Mouse (Mus musculus): ENCODE results near the gene Pop4. TPM values are rescaled to one million over a fixed set of nuclear protein-coding genes. Genes with fewer than 3 reads are reported as not detected.
A peak's percentile ranks its signal among the peaks of the same experiment; 100 is the strongest.

Pop4 gene
- polyA plus RNA-seq, 1 experiment from 2014 or later = 47.0 TPM

DNA sequence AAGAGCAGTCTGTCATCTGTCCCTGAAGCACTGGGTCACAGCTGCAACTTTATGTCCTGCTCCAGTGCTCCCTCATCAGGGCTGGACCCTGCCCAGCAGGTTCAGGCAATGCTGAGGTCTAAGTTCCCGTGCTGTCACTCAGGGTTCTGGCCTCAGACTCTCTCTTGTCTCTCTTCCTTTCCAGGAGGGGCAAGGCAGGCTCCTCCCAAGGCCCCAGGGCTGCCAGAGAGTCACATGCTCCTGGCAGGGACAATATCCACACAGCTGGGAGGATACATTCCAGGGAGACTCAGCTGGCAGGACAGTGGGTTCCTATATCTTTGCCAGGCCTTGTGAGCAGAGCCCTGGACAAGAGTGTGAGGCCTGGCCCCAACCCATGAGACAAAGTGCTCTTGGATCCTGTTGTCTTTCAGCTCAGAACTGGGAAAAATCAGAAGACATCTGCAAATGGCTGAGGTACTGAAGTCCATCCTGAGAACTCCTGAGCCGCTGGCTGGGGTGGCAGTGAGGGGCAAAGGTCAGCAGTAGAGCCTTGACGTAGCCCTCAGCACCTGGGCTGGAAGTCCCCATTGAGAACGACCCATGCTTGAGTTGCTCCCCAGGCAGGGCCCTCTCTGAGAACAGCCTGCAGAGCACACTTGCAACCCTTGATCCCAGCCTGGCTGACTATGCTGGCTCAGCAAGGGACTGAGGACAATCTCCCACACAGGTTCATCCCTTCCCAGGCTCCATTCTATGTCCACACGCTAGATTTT lies 53.6 kb downstream of the Pop4 start:
- H3K9ac ChIP-seq = no peak overlapping the region
- no peak overlapping the region for H3K4me2 ChIP-seq (replicated peaks)
- ATAC-seq = peak; percentile 94
- peak overlapping the region; percentile 58 for H3K27ac ChIP-seq
- H3K27me3 ChIP-seq (replicated peaks) = no peaks in the 10 kb centered on the region
- no peaks in the 10 kb centered on the region for H3K4me1 ChIP-seq (replicated peaks)
- no peaks in the 10 kb centered on the region for H3K36me3 ChIP-seq
- H3K9me3 ChIP-seq = no peaks in the 10 kb centered on the region
- WGBS = 51% methylated on average over 5 of the region's 5 CpGs
- H3K4me3 ChIP-seq (replicated peaks) = no peak overlapping the region

GRCm38 (mm10) chr7:38215697-38216096 lies 55.5 kb downstream of the Pop4 start:
- no peak overlapping the region for H3K27ac ChIP-seq
- no peak overlapping the region for H3K4me3 ChIP-seq (replicated peaks)
- no peaks in the 10 kb centered on the region for H3K9me3 ChIP-seq
- no peak for ATAC-seq
- H3K4me1 ChIP-seq (replicated peaks) = no peaks in the 10 kb centered on the region
- 91% methylated on average over 6 of the region's 6 CpGs for WGBS
- H3K9ac ChIP-seq = no peak overlapping the region
- H3K4me2 ChIP-seq (replicated peaks) = no peak overlapping the region
- no peaks in the 10 kb centered on the region for H3K36me3 ChIP-seq
- H3K27me3 ChIP-seq (replicated peaks) = no peaks in the 10 kb centered on the region

DNA sequence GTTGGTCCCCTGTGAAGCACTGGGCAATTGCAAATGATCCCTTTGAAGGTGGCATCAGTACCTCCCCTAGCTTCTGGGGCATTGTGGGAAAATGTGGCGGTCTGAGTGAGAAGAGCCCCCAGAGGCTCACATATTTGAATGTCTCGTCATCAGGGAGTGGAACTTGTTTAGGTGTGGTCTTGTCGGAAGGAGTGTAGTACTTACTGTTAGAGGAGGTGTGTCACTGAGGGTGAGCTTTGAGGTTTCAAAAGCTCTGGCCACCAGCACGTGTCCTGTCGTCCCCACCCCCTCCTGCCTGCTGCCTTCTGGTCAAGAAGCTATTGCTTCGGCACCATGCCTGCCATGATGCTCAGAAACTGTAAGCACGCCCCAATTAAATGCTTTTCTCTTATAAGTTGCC lies 55.9 kb downstream of the Pop4 start:
- Histone ChIP-seq H3K4me3 (replicated peaks) (no peak overlapping the region), H3K27me3 (replicated peaks) (no peaks in the 10 kb centered on the region), H3K4me1 (replicated peaks) (no peaks in the 10 kb centered on the region), H3K9me3 (no peaks in the 10 kb centered on the region), H3K27ac (no peak overlapping the region), H3K4me2 (replicated peaks) (no peak overlapping the region), H3K36me3 (no peaks in the 10 kb centered on the region), H3K9ac (no peak overlapping the region)
- ATAC-seq = no peak
- WGBS = 72% methylated on average over 7 of the region's 7 CpGs

DNA sequence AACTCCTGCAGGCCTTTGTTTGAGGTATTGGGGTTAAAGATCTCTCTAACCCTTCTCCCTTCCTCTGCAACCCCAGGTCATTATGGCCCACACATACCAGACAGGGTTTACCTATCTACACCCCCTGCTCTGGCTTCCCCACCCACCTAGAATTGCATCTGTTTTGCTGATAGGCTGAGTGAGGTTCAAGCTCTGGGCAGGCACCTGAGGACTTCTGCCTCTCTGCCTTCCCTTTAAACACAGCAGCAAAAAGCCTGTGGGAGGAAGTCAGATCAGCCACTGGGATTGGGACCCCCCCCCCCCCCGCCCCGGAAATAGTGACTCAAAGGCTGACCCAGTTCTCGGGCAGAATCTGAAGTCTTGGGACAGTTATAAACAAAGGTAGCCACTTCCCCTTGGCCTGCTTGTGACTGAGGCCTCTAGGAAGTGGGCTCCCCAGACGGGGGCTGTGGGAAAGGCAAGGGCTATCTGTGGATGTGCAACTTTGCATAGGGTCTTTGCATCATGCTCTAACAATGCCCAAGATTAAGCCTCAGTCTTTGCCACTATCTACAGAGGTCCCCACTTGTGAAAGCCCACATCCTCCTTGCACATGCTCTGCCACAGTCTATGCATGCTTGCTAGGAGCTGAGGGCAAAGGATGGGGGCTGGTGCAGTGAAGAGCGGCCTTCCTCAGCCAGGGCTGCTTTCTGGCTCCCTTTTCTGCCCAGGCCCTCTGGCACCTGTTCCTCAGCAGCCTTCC lies 56.6 kb downstream of the Pop4 start:
- Histone ChIP-seq H3K4me2 (replicated peaks) (no peak overlapping the region), H3K27ac (no peak overlapping the region), H3K9me3 (no peaks in the 10 kb centered on the region), H3K36me3 (no peaks in the 10 kb centered on the region), H3K4me1 (replicated peaks) (no peaks in the 10 kb centered on the region), H3K4me3 (replicated peaks) (no peak overlapping the region), H3K27me3 (replicated peaks) (no peaks in the 10 kb centered on the region), H3K9ac (no peak overlapping the region)
- ATAC-seq = no peak
- 62% methylated on average over 5 of the region's 5 CpGs for WGBS

DNA sequence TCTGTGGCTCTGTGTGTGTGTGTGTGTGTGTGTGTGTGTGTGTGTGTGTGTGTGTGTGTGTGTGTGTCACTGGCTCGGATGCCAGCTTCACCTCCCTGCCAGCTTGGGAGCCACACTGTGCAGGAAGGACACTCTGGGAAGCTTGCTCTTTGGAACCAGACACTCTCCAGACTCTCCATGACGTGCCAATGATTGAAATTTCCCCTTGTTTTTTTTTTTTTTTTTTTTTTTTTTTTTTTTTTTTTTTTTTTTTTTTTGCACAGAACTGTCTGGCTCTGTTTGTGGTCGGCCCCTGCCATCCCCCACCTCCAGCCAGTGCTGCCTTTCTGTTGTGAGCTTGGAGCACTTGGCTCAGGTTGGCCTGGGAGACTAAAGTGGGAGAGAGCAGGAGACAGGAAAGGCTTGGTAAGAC lies 58.6 kb downstream of the Pop4 start:
- Histone ChIP-seq H3K4me2 (replicated peaks) (no peak overlapping the region), H3K4me3 (replicated peaks) (no peak overlapping the region), H3K27me3 (replicated peaks) (no peaks in the 10 kb centered on the region), H3K27ac (no peak overlapping the region), H3K9me3 (no peaks in the 10 kb centered on the region), H3K36me3 (no peaks in the 10 kb centered on the region), H3K9ac (no peak overlapping the region), H3K4me1 (replicated peaks) (no peaks in the 10 kb centered on the region)
- ATAC-seq = no peak
- 22% methylated on average over 3 of the region's 3 CpGs for WGBS

Other genes starting within 250 kb of the Pop4 start
- gene Uri1, start 247.9 kb downstream of the Pop4 start, polyA plus RNA-seq (2015; fragmentation: Nextera tagmentation; extraction: Ambion mirVana) = 41.4 and 47.2 TPM in 2 replicates
- gene Ccne1, start 163.9 kb downstream of the Pop4 start, polyA plus RNA-seq (2015; fragmentation: Nextera tagmentation; extraction: Ambion mirVana) = 57.2 and 59.4 TPM in 2 replicates
- 13.5 and 13.9 TPM in 2 replicates for gene 1600014C10Rik, start 88.2 kb downstream of the Pop4 start, polyA plus RNA-seq (2015; fragmentation: Nextera tagmentation; extraction: Ambion mirVana)
- 3.3 TPM in 2 replicates for gene Plekhf1, start 43.4 kb downstream of the Pop4 start, polyA plus RNA-seq (2015; fragmentation: Nextera tagmentation; extraction: Ambion mirVana)

Measured in intestine, embryonic 15.5 days (tissue).